Mouse (Mus musculus) midbrain, embryonic 16.5 days (tissue): ENCODE data around the gene Taf6. TPM values are rescaled to one million over a fixed set of nuclear protein-coding genes. Genes with fewer than 3 reads are reported as not detected.
A peak's percentile ranks its signal among the peaks of the same experiment; 100 is the strongest.

ENCODE experiments used
- microRNA counts: library from miRNA; unstranded; fragments of <30 nt; microRNA quantifications from one replicate; lab custom pipeline; 2016
- microRNA-seq: library from miRNA; unstranded; fragments of <30 nt; microRNA quantifications from one replicate; pipeline ENCODE4, GENCODE M21; 2017
- polyA plus RNA-seq: library from polyadenylated mRNA; unstranded; fragments of >200 nt; fragmentation: Nextera tagmentation; extraction: Ambion mirVana; gene quantifications from 2 replicates; pipeline ENCODE4 v1.2.1, GENCODE M21; 2015

Gene Taf6
- polyA plus RNA-seq, 1 experiment from 2014 or later: 75.8 TPM

MicroRNAs within 50 kb of the gene (microRNA counts, 519-probe panel; counts per million panel counts)
- microRNA mmu-miR-106b (lab: Ali Mortazavi, UCI) (2,995 counts per million, percentile 87 among the panel's probes with 10 or more counts), microRNA mmu-miR-25 (lab: Ali Mortazavi, UCI) (3,718 counts per million, percentile 96 among the panel's probes with 10 or more counts), microRNA mmu-miR-93 (lab: Ali Mortazavi, UCI) (3,001 counts per million, percentile 87 among the panel's probes with 10 or more counts)

Small RNA genes lying within 50 kb of the gene (microRNA-seq; reads per million reads assigned to microRNA genes)
- gene Mir106b: 9,918 reads per million, percentile 96 among the genes with 10 or more reads in this experiment
- gene Mir25: 438 reads per million, percentile 70 among the genes with 10 or more reads in this experiment
- 9,971 reads per million, percentile 96 among the genes with 10 or more reads in this experiment for gene Mir93

Other genes starting within 250 kb of the Taf6 start
- gene Gjc3, start 224.4 kb downstream of the Taf6 start, polyA plus RNA-seq: 0.31 and 0.44 TPM in 2 replicates
- not detected in 2 replicates for gene Azgp1, start 205.9 kb downstream of the Taf6 start, polyA plus RNA-seq
- gene Smok3a, start 166.2 kb downstream of the Taf6 start, polyA plus RNA-seq: not detected in 2 replicates
- not detected in 2 replicates for gene Smok3b, start 166.0 kb downstream of the Taf6 start, polyA plus RNA-seq
- gene Smok3c, start 134.3 kb downstream of the Taf6 start, polyA plus RNA-seq: not detected in 2 replicates
- 22.7 and 25.4 TPM in 2 replicates for gene Zkscan1, start 102.4 kb downstream of the Taf6 start, polyA plus RNA-seq
- 85.4 and 96.0 TPM in 2 replicates for gene Zscan21, start 70.5 kb downstream of the Taf6 start, polyA plus RNA-seq
- gene Zfp113, start 31.7 kb downstream of the Taf6 start, polyA plus RNA-seq: 23.9 and 26.3 TPM in 2 replicates
- gene Cops6, start 26.4 kb downstream of the Taf6 start, polyA plus RNA-seq: 288 and 309 TPM in 2 replicates
- gene Ap4m1, start 15.4 kb downstream of the Taf6 start, polyA plus RNA-seq: 24.9 and 27.2 TPM in 2 replicates
- gene Mcm7, start 15.0 kb downstream of the Taf6 start, polyA plus RNA-seq: 72.3 and 81.6 TPM in 2 replicates
- gene Cnpy4, start within 50 bp of the Taf6 start, polyA plus RNA-seq: 29.0 and 33.7 TPM in 2 replicates
- 14.5 and 15.5 TPM in 2 replicates for gene Mblac1, start 6.9 kb upstream of the Taf6 start, polyA plus RNA-seq
- gene Nxpe5, start 38.4 kb upstream of the Taf6 start, polyA plus RNA-seq: not detected in 2 replicates
- 95.4 and 101 TPM in 2 replicates for gene Lamtor4, start 68.0 kb upstream of the Taf6 start, polyA plus RNA-seq
- 14.7 and 15.6 TPM in 2 replicates for gene BC037034, start 76.6 kb upstream of the Taf6 start, polyA plus RNA-seq
- 1.8 and 2.3 TPM in 2 replicates for gene Gal3st4, start 85.4 kb upstream of the Taf6 start, polyA plus RNA-seq
- gene Gm43720, start 92.5 kb upstream of the Taf6 start, polyA plus RNA-seq: 0.09 and 0.27 TPM in 2 replicates
- gene Gpc2, start 92.6 kb upstream of the Taf6 start, polyA plus RNA-seq: 179 and 220 TPM in 2 replicates
- gene Stag3, start 92.8 kb upstream of the Taf6 start, polyA plus RNA-seq: 11.7 and 13.1 TPM in 2 replicates
- gene Pvrig, start 154.5 kb upstream of the Taf6 start, polyA plus RNA-seq: not detected in 2 replicates